Mouse (Mus musculus) urinary bladder, postnatal 36 days (tissue): ENCODE data around the gene Nlrc5.

Experiments
- DNase-seq, 2 experiments: peaks; one replicate each; pipeline ENCODE4 v3.0.0; 2022; ENCODE audit warnings: low spot score in 2 of 2, mixed read lengths in 1 of 2

Gene Nlrc5

GRCm38 (mm10) chr8:94469656-94470055 is 35.5 kb downstream of the Nlrc5 start:
- no peak for DNase-seq

GRCm38 (mm10) chr8:94470794-94471193 is 36.6 kb downstream of the Nlrc5 start:
- peak in 1 of 2 experiments; percentile 35 for DNase-seq

- DNase-seq: no peak
Measured at GRCm38 (mm10) chr8:94471281-94471680, 37.1 kb downstream of the Nlrc5 start.

- DNase-seq: no peak
Measured at GRCm38 (mm10) chr8:94472741-94473140, 38.6 kb downstream of the Nlrc5 start.

DNA sequence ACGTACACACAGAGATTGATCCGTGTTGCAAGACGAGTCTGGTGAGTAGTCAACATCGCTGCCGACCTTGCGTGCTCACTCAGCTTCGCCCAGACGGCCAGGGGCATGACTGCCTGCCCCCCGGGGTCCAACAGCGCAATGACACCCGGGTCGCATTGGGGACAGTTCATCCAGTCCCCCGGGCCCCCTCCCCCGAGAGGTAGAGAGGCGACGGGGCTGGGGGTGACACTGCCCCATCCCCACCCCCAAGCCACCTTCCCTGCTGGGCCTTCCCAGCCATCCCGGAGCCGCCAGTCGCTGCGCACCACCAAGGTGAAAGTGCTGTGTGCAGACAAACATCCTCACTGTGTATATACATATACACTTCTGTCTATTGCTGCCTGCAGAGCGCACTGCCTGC is 39.3 kb downstream of the Nlrc5 start:
- DNase-seq: no peak

GRCm38 (mm10) chr8:94475786-94476185 is 41.6 kb downstream of the Nlrc5 start:
- DNase-seq: no peak

DNA sequence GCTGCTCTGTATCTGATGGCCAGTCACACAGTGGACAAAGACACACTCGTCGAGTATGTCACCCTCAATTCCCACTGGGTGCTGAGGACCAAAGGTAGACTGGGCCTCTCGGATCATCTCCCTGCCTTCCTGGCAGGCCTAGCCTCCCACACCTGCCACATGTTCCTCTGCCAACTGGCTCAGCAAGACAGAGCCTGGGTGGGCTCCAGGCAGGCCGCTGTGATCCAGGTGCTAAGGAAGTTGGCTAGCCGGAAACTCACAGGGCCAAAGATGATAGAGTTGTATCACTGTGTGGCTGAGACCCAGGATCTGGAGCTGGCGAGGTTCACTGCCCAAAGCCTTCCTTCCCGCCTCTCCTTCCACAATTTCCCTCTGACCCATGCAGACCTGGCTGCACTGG is 42.7 kb downstream of the Nlrc5 start:
- DNase-seq: no peak

DNA sequence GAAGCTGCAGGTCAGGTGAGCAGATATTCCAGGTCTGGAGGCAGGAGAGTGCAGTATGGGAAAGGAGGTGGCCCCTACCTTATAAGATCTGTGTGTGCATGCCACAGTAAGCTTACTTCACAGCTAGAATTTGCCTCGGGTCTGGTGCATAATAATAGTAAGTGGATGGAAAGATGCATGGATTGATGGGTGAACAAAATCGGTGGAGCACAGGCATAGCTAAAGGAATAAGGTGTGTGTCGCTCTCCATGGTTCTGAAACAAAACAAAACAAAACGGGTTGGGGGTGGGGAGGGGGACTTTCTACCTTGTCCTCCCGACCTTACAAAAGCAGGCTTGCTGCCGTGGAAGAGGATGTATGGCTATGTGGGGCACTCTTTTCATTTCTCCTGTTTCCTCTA is 47.9 kb downstream of the Nlrc5 start:
- DNase-seq: no peak

- peak in 1 of 2 experiments; percentile 15 for DNase-seq
Measured at GRCm38 (mm10) chr8:94485288-94485687, 51.1 kb downstream of the Nlrc5 start.

DNA sequence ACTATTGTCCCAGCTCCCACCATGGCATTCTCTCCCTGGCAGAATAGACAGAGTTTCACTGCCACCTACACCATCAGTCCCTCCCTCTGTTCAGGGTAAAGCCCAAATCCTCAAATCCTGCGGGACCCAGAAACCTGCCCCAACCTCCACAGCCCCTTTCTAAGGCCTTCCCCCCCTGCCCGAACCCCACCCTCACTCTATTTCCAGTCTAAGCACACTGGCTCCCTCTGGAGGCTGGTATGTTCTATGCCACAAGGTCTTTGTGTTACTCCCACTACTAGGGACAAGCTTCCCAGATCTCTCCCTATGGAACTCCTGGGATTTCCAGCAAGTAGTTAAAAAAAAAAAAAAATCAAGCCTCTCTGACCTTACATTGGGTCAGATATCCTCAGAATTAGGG is 51.7 kb downstream of the Nlrc5 start:
- DNase-seq: peak; percentile 21 to 25

DNA sequence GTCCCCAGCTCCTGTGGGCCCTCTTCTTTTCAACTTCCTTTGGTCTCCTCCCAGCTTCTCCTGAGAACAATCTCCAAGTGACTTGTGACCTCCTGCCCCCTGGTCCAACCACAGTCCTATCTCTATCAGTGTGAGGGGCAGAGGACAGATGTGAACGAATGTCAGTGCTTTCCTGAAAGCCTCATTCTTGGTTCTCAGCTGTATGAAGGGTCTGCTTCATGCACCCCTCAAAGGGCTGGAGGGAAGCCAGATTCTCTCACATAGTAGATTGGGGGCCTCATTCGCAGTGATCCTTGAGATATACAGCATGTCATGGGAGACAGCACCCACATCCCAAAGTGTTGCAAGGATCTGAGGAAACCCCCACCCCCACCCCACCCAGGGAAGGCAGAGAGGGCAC is 53.9 kb downstream of the Nlrc5 start:
- DNase-seq: no peak

DNA sequence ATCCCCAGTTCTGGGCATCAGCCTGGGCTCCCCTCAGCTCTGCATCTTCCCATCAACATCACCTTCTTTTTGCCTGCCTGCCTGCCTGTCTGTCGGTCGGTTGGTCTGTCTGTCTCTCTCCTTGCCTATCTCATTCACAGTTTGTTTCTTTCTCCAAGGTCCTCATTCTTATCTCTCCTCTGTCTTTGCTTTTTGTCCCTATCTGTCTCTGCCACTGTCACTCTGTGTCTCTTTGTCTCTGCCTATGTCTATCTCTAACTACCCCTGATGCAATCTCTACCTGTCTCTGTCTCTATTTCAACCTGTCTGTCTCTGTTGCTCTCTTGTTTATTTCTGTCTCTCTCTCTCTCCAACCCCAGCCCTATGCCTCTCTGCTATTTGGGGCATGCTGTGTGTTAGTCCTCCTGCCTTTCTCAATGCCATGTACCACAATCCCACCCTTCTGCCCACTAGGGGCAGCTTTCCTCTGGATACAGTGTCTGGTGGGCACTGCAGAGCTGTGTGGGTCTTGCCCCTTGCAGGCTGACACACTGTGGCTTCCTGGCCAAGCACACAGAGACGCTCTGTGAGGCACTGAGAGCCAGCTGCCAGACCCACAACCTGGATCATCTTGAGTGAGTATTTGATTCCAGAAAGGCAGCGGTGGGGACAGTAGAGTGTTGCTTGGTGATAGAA is 55.8 kb downstream of the Nlrc5 start:
- DNase-seq: no peak

DNA sequence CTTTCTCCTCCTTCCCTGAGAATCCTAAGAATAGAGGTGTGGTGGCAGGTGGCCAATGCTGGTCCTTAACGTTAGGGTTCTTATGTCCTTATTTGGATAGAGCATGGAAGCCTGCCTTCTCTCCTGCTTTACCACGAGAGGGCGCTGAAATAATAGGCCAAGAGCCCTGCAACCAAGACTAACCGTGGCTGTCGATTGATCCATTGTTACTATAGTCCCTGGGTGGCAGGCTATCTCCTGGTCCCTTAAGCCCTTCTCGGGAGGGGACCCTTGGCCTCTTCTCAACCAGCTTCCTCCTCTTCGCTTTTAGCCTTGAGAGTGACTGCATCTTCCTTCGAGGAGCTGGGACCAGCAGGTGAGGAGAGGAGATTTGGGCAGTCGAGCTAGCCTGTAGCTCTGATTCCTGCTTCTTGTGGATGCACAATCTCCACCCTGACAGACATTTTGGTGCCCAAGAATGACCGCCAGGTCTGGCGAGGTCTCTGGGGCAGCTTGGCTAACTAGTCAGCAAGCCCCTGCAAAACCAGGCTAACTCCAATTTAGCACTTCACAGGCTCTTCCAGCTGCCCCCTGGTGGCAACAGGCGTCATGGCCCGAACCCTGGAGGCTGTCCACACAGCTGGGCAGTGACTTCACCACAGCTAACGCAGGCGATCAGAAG is 58.0 kb downstream of the Nlrc5 start:
- DNase-seq: peak; percentile 68 to 80

DNA sequence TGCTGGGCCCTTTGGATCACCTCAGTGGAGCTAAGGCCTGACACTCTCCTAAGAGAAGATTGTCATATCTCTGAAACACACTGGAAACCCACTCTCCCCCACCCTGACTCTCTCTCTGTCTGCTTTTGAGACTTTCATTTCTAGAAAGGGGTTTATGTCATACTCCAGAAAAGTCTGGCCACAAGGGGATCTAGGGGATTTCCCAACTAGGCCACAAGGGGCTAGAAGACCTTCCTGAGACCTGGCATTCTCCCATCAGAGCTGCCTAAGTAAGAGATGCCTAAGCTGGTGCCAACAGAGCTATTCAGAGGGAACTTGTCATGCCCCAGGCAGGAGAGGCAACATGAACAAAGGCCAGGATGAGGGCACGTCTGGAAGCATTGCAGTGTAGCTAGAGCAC is 59.1 kb downstream of the Nlrc5 start:
- DNase-seq: no peak

- peak in 1 of 2 experiments; percentile 17 for DNase-seq
Measured at GRCm38 (mm10) chr8:94515430-94516208, 81.5 kb downstream of the Nlrc5 start.

DNA sequence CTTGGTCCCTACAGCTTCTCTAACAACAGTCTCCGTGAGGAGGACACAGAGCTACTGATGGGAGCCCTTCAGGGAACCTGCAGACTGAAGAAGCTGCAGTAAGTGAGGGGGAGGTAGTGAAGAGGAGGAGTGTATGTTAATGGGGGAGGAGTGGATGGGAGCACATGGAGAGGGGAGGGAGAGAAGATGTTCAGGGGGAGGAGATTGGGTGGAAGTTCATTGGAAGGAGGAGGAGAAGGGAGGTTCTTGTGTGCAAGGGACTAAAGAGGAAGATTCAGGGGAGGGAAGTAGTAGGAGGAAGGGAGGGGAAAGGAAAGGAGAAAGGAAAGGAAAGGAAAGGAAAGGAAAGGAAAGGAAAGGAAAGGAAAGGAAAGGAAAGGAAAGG is 82.0 kb downstream of the Nlrc5 start:
- no peak for DNase-seq

- DNase-seq: peak in 1 of 2 experiments; percentile 15
Measured at GRCm38 (mm10) chr8:94516766-94517165, 82.6 kb downstream of the Nlrc5 start.

DNA sequence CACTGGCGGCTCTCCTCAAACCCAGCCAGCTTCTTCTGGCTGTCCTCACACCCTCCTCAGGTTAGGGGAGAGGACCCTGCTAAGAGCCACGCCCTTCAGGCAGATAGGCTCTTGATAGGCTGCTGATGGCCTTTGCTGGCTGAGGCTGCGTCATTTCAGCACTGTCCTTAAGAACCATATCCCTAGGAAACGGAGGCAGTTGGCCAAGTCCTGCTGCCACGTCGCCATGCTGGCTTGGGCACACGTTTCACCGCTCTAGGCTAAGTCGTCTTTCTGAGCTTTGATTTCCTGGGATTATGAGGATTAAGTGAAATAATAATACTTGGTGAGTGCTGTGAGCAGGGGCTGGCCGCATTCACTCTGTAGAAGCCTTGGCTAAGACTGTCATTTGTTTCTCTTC is 84.2 kb downstream of the Nlrc5 start:
- DNase-seq: no peak

DNA sequence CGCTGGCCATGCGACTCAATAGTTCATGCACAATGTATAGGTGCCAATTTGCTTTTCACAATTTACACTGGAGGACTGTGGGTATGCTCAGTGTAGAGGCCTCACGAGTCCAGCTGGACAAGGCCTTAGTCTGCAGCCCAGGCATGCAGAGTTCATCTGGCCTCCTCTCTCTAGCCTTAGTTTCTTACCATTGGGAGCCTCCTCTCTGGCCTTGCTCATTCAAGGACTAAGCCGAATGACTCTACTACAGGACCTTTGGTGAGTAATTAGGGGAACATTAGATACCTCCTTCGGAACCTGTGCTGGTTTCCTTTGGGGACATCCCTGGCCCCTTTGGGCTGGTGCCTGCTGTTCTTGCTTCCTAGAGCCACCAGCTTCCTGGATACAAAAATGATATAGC is 84.9 kb downstream of the Nlrc5 start:
- DNase-seq: no peak

GRCm38 (mm10) chr8:94521481-94521880 is 87.3 kb downstream of the Nlrc5 start:
- DNase-seq: no peak

DNA sequence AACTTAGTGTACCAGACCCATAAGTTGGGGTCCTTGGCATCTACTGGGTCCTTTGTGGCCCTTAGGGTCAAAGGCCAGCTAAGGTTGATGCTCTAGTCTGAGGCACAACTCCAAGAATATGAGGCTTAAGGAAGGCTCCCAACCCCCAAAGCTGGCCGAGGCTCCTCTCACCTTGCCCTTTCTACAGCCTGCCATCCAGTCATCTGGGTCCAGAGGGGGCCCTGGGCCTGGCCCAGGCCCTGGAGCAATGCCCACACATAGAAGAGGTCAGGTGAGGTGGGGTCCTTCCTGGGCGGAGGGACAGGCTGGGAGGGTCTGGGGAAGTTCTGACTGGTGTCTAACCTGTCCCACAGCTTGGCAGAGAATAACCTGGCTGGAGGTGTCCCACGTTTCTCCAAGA is 88.3 kb downstream of the Nlrc5 start:
- no peak for DNase-seq

GRCm38 (mm10) chr8:94524554-94524953 is 90.4 kb downstream of the Nlrc5 start:
- DNase-seq: no peak

- DNase-seq: no peak
Measured at GRCm38 (mm10) chr8:94527178-94527577, 93.0 kb downstream of the Nlrc5 start.
